Mouse (Mus musculus) gonadal fat pad, adult 2 months (tissue): ENCODE measurements around the gene Dnase1l3. TPM values are rescaled to one million over a fixed set of nuclear protein-coding genes. Genes with fewer than 3 reads are reported as not detected.

Experiments
- DNase-seq: peaks from one replicate; pipeline ENCODE4 v3.0.0-alpha.2; 2012; ENCODE audit warnings: low read depth
- polyA plus RNA-seq: library from polyadenylated mRNA; depleted of rRNA; stranded (reverse); fragments of >200 nt; gene quantifications from 2 replicates; pipeline ENCODE4 v1.2.3, GENCODE M21; 2012

The Dnase1l3 gene
- polyA plus RNA-seq, 1 experiment = 1.4 TPM

DNA sequence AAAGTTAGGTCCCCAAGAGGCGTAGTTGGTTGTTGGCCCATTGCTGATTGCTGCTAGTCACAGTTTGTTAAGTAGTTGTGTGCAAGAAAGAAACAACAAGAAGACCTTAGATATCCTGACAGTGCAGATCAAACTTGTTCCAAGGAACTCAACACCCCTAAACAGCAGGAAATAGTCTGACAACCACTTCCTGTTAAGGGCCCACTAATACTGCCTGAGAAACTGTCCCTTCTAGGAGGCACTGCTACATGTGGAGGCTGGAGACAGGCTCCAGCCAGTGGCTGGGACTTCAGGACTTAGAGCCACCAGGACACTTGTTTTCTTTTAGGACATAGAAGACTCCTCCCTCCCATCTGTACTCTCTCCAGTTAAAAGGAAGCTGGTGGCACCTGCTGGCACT is 16.9 kb downstream of the Dnase1l3 start:
- no peak for DNase-seq

DNA sequence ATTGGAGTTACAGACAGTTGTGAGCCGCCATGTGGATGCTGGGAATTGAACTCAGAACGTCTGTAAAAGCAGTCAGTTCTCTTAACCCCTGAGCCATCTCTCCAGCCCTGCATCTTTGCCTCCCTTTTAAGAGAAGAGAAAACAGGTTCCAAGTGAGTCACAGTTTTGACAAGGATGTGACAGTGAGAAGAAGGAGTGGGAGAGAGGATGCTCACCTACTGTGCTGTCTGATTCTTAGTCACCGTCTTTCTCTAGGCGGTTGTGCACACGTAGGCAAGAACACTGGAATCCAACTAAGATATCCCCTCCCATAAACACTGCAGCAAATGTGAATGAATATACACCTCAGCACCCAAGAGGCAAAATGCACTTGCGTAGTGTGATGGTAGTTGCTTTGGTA is 19.2 kb downstream of the Dnase1l3 start:
- no peak for DNase-seq

DNA sequence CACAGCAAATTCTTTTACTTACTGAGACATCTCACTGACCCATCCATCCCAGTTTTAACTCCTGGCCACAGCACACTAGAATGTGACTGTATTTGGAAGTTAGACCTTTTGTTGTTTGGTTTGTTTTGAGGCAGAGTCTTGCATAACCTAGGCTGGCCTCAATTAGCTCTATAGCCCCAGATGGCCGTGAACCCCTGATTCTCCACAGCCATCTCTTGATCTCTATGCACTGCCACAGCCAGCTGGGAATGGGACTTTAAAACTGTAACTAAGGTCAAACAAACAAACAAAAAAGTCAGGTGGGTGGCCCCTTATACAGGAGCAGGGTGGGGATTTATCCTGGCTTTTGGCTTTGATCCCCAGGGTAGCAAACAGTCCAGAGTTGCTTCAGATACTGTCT is 19.7 kb downstream of the Dnase1l3 start:
- no peak for DNase-seq

DNA sequence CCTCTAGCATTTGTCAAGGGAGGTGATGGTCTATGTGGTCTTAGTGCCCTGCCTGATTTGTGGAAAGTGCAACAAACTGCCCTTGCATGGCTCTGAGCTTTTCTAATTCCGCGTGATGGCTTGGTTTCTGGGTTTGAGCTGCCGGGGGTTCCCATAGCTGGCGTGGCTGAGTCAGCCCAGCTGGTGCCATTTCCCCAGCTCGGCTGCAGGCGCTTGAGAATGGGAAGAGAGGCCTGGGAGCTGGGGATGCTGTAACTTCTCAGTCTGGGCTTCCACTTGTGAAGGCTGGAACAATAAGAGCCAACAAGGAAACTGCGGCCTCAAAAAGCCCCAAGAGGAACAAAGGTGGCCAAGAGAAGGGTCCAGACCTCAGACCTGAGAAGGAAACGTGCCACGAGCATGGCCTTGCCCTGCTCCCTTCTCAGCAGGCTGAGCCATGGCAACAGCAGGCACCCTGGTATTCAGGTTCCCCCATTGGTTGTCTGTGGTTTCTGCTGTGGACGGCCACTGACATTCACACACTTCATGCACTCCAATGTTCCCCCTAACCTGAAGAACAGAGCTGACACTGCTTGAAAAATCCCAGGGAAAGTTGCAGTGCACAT is 22.4 kb downstream of the Dnase1l3 start:
- DNase-seq = no peak

DNA sequence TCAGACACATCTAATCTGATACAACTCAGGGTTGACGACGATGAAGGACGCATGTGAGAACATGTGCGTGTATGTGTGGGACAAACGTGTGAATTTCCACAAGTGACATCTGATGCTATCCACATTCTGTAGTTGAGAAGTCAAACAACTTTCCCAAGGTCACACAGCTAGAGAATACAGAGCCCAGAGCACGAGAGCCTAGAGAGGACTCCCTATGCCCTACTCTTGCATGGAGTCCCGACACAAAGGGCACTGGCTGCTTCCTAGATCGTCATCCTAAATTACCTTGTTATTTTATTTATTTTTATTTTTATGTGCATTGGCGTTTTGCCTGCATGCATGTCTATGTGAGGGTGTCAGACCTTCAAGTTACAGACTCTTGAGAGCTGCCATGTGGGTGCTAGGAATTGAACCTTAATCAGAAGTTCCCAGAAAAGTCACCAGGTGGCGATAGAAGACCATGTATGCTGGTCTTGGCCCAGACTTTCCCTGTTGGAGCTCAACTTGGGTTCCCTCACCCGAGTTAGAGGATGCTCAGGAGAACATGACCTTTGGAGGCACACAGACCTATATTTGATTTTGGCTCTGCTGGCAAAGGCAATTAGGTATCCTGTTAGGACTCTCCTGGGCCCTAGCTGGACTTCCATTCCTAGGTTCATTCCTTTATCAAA is 30.0 kb downstream of the Dnase1l3 start:
- peak; percentile 26 for DNase-seq

DNA sequence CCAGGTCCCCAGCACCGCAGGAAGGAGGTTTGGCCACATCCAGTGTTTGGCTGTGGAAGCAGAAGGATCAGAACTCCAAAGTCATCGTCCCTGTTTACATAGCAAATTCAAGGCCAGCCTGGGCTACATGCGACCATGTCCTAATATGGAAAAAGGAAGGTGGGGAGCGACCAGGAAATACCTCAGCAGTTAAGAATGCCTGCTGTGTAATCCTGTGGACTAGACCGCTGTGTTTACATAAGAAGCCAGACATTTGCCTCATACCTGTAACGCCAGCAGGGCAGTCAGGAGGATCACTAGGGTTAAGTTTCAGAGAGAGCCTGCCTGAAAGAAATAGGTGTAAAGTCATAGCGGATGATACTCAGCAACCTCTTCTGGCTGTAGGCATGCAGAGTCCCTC is 31.2 kb downstream of the Dnase1l3 start:
- DNase-seq = no peak

DNA sequence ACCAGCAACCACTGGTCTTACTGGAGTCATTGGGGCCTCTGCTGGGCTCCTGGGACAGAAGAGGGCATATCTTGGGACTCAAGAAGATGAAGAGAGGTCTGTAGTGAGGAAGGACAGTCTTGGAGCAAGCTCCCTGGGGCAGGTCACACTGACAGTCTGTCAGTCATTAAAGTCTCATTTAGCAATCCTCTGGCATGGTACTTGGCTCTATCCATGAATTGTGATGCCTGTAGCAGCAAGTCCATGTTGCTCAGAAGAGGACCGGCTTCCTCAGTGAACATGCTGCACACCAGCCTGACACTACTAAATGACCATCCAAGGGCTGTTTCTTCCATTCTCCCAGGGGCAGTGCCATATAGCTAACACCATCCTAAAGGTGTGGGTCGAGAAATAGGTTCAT is 31.7 kb downstream of the Dnase1l3 start:
- peak; percentile 52 for DNase-seq

DNA sequence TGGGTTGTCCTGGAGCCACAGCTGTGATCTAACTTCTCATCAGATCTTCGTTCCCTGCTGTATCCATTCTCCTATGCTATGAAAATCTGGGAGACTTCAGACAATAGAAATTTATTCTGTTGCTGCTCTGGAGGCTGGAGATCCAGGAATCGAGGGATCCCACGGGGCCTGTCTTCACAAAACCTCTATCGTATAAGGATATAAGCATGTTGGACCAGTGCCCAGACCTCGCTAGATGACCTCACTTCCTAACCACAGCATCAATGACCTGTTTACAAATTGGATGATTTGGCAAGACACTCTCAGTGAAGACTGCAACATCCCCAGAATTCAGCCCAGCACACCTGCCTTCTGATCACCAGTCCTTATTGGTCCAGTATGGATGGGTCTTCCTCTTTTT is 32.7 kb downstream of the Dnase1l3 start:
- peak; percentile 22 for DNase-seq

DNA sequence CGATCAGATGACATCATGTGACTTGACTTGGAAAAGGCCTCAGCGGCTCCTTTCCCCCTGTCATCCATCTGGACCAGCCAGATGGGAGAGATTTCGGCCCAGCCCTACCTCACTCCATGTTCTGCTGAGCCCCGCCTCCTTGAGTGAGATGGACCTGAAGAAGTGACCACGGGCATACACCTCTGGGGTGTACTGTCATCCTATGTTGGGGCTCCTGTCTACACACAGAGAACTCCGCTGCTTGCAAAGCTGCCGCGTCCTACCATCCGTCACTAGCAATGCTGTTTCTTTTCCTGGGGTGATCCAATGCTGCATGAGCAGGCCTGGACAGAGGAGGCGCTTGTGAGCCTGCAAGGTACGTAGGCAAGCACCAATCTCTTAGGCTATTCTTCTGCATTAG is 33.8 kb downstream of the Dnase1l3 start:
- no peak for DNase-seq

DNA sequence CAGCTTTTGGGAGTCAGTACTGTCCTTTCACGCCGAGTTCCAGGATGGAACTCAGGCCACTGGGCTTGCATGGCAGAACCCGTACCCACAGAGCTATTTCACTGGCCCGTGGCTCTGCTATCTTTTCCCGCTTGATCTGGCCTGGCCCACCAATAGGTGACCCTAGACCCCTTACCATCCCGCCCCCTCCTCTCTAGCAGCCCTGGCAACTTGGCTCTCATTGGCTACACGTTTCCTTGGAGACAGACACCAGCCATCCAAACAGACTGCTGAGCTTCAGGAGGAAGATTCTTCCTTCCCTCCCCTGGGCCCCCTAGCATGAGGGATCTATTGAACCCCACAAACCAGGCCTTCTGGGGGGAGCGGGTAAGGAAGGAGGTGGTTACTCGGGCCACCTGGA is 37.3 kb downstream of the Dnase1l3 start, which contains the start of gene Gm45521:
Gene Gm45521 (plus strand): TSS at position 240 of the 400 bp plus-strand sequence.
- DNase-seq = no peak

DNA sequence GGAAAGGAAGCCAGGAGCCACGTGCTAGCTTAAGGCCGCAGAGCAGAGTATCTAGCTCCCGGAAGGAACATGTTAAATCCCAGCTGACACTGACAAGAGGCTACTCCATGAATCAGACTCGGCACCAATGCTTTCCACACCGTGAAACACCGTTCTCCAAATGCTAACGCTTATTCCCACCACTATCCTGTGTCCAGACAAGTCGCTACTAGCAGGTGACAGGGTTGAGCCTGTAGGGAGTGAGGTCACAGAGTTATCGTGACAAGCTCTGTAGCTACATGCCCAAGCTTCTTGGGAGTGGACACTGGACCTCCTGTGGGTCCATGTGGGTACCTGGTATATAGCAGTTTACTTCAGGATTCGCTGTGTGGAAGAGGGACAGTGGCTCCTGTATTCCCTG is 37.9 kb downstream of the Dnase1l3 start:
- no peak for DNase-seq

DNA sequence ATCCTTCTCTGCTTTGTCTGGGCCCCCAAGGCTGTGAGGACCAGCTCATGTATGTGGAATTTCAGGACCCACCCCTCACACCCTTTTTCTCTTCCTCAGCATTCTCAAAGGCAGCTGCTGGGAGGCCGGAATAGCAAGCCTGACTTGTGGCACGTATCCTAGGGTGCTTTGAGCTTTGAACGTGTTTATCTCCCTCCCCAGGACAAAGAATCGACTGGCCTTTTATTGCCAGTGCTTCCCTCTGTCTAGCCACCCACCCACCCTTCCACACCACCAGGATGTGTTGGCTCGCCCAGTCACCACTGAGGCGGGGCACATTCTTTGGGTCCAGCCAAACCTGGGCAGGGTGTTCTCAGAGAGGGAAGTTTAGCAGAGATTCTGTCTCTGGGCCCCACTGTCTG is 40.3 kb downstream of the Dnase1l3 start:
- no peak for DNase-seq

DNA sequence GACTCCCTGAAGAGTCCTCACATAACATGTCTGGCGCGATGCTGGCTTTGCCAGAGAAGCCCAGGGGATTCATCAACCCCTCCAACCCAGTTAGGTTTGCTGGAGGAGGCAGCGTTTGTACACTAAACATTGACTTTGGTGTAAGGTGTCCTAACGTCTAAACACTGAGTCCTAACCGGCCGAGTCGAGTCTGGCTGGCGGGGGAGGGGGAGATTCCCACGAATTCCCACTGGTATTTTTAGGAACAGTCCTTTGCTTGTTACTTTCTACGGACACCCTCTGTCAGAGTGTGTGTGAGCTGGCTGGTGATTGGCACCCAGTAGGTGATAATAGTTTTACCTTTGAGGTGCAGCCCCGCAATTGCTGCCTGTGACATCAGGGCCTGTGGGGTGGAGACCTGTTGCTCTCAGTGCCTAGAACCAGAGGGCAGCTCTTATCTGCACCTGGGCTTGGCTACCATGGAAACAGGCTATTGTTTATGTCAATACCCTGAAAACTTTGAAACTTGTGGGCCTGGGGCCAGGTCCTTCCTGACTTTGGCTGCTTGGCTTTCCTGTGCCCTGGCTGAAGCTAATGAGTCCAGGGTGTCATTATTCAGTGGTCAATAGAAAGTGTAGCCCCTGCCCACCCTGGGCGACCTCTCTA is 41.6 kb downstream of the Dnase1l3 start:
- no peak for DNase-seq

DNA sequence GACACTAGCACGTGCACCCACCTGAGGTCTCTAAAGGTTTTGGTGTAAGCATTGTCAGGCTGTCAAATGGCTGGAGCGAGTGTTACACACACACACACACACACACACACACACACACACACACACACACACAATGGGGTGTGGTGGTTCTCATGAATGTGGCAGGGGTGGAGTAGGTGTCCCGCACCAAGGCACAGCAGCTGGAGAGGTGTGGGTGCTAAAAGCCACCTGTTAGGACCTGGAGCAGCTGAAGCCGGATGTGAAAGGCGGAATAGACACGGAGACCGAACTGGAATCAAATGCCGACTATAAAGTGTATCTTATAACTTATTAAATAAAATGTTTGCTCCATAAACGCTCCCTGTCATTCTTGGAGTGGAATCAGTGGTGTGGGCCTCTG is 43.1 kb downstream of the Dnase1l3 start:
- DNase-seq = no peak

DNA sequence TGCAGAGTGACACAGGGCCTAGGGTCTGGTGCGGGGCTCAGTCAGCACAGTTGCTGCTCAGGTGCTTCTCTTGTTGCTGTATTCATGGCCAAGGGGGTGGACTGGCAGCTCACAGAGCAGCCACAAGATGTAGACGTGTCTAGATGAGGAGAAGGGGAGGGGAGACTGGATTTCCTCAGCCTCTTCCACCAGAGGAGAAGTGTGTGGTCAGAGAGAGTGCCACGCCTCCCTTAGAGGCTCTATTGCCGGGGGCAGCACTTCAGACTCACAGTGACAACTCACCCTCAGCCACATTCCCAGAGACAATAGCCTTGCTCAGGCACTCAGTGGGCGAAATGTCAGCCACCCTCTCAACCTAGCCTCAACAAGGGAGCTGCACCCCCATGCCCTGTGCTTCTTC is 49.1 kb downstream of the Dnase1l3 start:
- no peak for DNase-seq

DNA sequence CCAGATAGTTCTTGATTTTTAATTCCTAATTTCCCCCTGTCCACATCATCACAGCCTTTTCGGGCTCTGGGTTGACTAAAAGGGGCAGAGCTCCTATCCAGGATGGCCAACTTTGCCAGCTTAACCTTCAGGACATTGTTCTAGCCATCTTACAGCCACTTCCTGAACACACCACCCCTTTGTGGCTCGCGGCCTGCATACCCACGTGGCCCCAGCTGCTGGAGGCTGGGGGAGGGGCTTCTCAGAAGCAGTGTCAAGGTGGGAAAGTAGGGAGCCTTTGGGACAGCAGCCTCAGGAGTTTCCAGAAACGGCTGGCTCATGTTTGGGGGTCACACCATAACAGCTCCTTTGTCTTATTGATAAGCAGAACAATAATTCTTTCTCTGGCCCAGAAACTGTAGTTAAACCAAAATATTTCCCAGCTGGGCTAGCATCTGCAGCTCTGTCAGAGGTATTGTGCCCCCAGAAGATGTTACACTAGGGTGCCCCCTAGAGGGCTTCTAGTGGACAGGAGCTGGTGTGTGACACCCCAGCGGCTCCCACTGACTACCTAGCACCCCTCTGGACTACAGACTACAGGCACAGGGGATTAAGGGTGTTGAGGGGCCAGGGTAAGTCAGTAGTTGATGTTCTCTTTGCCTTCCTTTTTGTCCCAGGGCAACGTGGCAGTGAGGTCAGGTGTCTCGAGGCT is 49.9 kb downstream of the Dnase1l3 start:
- no peak for DNase-seq

DNA sequence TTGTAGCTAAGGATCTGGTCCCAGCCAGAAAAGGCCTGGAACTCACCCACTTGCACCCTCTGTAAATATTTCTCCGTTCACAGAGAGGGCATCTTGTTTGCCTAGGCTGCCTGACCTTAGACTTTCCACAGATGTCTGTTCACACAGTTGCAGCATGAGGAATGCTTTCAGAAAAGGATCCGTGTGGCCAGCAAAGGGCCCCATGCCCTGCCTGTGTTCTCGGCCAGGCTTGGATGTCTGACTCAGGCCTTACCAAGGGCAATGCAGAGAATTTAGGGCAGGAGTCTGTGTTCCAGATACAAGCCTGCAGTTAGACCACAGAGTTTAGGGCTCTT is 50.6 kb downstream of the Dnase1l3 start:
- DNase-seq = no peak

DNA sequence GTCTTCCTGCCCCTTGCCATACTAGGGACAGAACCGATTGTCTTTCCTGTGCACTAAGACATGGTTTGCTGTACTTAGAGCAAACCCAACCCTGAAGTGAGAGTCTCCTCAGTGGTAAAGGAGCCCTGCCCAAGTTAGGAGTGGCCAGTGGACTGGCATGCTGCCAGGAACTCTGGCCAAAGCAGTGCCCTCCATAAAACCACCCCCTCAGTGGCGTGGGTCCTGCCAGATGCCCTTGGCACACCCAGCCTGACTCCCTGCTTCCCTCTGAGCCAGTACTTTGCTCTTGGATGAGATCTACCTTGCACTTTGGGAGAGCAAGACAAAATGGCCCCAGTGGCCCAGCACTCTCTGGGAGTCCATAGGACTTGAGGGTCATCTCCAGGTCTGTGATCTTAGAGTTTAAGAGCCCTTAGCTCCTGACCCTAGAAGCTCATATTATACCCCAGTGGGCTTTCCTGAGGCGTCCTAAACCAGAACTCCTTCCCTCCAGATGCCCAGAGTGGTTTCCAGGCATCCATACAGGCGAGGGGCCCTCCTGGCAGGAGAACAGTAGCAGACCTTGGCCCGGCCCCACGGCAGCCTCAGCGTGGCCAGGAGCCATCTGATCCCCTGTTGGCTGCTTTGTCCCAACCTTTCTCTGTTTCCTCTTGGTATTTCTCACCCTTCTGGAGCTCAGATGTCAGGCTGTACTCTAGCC is 51.1 kb downstream of the Dnase1l3 start:
- no peak for DNase-seq

DNA sequence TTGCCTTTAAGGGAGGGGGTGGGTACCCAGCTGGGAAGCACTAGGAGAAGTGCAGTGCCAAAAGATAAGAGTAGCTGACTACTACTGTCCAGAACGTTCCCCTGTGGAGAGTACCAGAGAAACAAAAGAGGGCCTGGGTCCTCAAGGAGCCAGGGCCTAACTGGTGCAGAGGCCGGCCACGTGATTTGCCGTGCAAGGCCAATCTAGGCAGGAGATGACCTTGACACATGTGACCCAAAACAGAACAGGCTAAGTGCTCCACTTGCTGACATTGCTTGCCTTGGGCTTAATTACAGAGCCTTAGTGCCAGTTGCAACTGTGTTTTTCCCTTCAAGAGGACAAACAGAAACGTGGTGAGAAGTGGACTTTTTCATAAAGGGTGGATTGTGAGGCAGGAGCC is 53.0 kb downstream of the Dnase1l3 start:
- no peak for DNase-seq

DNA sequence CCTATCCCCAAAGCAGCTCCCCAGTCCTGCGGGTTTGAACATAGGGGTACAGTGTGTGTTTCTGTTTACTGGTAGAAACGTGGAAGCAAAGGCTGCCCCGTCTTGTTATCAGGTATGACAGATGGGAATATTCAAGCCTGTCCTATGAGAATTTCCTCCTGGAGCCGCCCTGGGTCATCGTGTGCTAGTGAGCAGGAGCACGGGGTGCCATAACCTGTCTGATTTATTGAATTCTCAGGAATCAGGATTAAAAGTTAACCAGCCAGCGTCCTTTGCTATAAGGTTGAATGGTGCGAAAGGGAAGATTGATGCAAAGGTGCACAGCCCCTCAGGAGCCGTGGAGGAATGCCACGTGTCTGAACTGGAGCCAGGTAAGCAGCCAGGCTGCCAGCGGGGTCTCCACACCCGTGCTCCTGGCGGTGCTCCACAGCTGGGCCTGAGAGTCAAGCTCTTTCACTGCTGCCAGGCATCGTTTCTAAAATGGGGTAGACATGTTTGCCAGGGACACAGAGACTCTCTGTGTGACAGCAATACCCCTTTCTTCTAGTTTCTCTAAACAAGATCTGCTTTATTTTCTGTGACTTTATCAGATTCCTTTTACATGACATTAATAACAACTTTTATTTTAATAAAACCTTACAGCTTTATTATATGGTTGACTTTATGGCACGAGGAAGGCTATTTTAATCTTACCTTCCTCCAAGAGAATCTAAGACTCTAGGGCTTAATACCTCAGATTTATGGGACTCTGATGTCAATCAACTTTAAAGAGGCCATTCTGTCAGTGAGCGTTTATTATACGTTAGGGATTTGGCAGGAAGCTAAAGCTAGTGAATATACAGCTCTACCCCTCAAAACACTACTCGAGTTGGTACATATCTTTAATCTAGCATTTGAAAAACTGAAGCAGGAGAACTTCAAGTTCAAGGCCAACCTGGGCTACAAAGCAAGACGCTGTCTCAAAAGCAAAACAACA is 55.3 kb downstream of the Dnase1l3 start:
- no peak for DNase-seq

DNA sequence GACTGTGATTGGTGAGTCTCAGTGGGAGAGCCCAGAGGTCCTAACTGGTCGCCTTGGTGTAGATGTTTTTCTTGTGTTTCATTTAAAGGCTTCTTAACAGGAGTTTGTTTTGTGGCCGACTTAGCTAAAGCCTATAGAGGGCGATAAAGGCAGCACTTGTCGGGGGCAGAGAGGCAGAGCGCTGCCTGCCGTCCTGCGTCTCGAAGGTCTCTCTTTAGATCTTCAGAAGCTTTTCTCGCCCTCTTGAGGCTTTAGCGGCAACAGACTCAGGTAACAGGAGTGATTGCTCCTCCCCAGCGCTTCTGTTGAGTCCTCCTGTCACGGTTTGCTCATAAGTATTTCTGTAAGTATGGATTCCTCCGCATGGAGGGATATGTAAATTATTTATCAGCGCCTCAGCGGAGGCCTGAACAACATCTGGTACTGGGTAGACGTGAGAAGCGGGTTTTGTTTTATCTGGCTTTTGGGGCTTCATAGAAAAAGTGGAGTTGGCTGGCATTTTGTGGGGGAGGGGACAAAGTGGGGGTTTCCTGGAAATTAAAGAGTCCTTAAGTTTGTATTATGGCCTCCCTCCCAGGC is 57.2 kb downstream of the Dnase1l3 start:
- no peak for DNase-seq
